Mouse (Mus musculus): ENCODE results near the gene Zfp983.

Gene Zfp983

GRCm38 (mm10) chr17:21650364-21650907 lies at the start of gene Zfp983:
Gene Zfp983 (plus strand): TSS chr17:21650624.
- in situ Hi-C loops (cut with MboI; ENCODE audit: unreplicated experiment in 2 of 2) = loop anchor here in 1 of 2 experiments (5.0 to 10.0 kb wide), 4 partner anchors 82 to 706 kb away; partner anchors contain the start of genes Ppp2r1a, Zfp229, Zfp52 and Zfp942

- in situ Hi-C loops (cut with MboI; ENCODE audit: unreplicated experiment in 2 of 2) = no loop called here
Observed at GRCm38 (mm10) chr17:21616356-21616755, 34.1 kb upstream of the Zfp983 start.

- in situ Hi-C loops (cut with MboI; ENCODE audit: unreplicated experiment in 2 of 2) = no loop called here
Observed at GRCm38 (mm10) chr17:21617352-21617751, 33.1 kb upstream of the Zfp983 start.

GRCm38 (mm10) chr17:21623647-21624046 lies 26.8 kb upstream of the Zfp983 start:
- in situ Hi-C loops (cut with MboI; ENCODE audit: unreplicated experiment in 2 of 2) = no loop called here

- in situ Hi-C loops (cut with MboI; ENCODE audit: unreplicated experiment in 2 of 2) = loop anchor here in 1 of 2 experiments (5.0 kb wide), 1 partner anchor 43 kb away; no protein-coding TSS in a partner anchor
Observed at GRCm38 (mm10) chr17:21635758-21636157, 14.7 kb upstream of the Zfp983 start.

GRCm38 (mm10) chr17:21648791-21649190 lies 1.6 kb upstream of the Zfp983 start:
- in situ Hi-C loops (cut with MboI; ENCODE audit: unreplicated experiment in 2 of 2) = no loop called here

- in situ Hi-C loops (cut with MboI; ENCODE audit: unreplicated experiment in 2 of 2) = loop anchor here in 1 of 2 experiments (5.0 to 10.0 kb wide), 4 partner anchors 82 to 705 kb away; partner anchors contain the start of genes Ppp2r1a, Zfp229, Zfp52 and Zfp942
Observed at GRCm38 (mm10) chr17:21649936-21650335, 488 bp upstream of the Zfp983 start.

- in situ Hi-C loops (cut with MboI; ENCODE audit: unreplicated experiment in 2 of 2) = loop anchor here (25.0 kb wide), 2 partner anchors 1183 to 1883 kb away; partner anchors contain the start of genes Zfp213 (in 1 of the 2) and Zfp945 (in 1 of the 2)
Observed at GRCm38 (mm10) chr17:21678826-21679225, 28.4 kb downstream of the Zfp983 start.

GRCm38 (mm10) chr17:21679273-21680018 lies 29.0 kb downstream of the Zfp983 start:
- in situ Hi-C loops (cut with MboI; ENCODE audit: unreplicated experiment in 2 of 2) = loop anchor here (25.0 kb wide), 2 partner anchors 1183 to 1883 kb away; partner anchors contain the start of genes Zfp213 (in 1 of the 2) and Zfp945 (in 1 of the 2)

- in situ Hi-C loops (cut with MboI; ENCODE audit: unreplicated experiment in 2 of 2) = loop anchor here (25.0 kb wide), 2 partner anchors 1182 to 1882 kb away; partner anchors contain the start of genes Zfp213 (in 1 of the 2) and Zfp945 (in 1 of the 2)
Observed at GRCm38 (mm10) chr17:21680019-21680376, 29.6 kb downstream of the Zfp983 start.

GRCm38 (mm10) chr17:21691560-21691959 lies 41.1 kb downstream of the Zfp983 start, which contains the start of gene Gm10226:
Gene Gm10226 (plus strand): TSS chr17:21691860.
- in situ Hi-C loops (cut with MboI; ENCODE audit: unreplicated experiment in 2 of 2) = loop anchor here (25.0 kb wide), 2 partner anchors 1171 to 1871 kb away; partner anchors contain the start of genes Zfp213 (in 1 of the 2) and Zfp945 (in 1 of the 2)

GRCm38 (mm10) chr17:21693342-21693741 lies 42.9 kb downstream of the Zfp983 start:
- in situ Hi-C loops (cut with MboI; ENCODE audit: unreplicated experiment in 2 of 2) = loop anchor here (25.0 kb wide), 2 partner anchors 1169 to 1869 kb away; partner anchors contain the start of genes Zfp213 (in 1 of the 2) and Zfp945 (in 1 of the 2)

GRCm38 (mm10) chr17:21696073-21696472 lies 45.6 kb downstream of the Zfp983 start:
- in situ Hi-C loops (cut with MboI; ENCODE audit: unreplicated experiment in 2 of 2) = loop anchor here (25.0 kb wide), 2 partner anchors 1166 to 1866 kb away; partner anchors contain the start of genes Zfp213 (in 1 of the 2) and Zfp945 (in 1 of the 2)

- in situ Hi-C loops (cut with MboI; ENCODE audit: unreplicated experiment in 2 of 2) = no loop called here
Observed at GRCm38 (mm10) chr17:21702281-21703240, 52.1 kb downstream of the Zfp983 start.

GRCm38 (mm10) chr17:21703414-21703813 lies 53.0 kb downstream of the Zfp983 start:
- in situ Hi-C loops (cut with MboI; ENCODE audit: unreplicated experiment in 2 of 2) = no loop called here

GRCm38 (mm10) chr17:21707343-21707996 lies 57.0 kb downstream of the Zfp983 start, which contains the start of gene Zfp760:
Gene Zfp760 (plus strand): TSS chr17:21707741.
- in situ Hi-C loops (cut with MboI; ENCODE audit: unreplicated experiment in 2 of 2) = no loop called here

GRCm38 (mm10) chr17:21708401-21708800 lies 58.0 kb downstream of the Zfp983 start:
- in situ Hi-C loops (cut with MboI; ENCODE audit: unreplicated experiment in 2 of 2) = no loop called here

All from v-Abl transformed pro-B cells (cell line).